Mouse (Mus musculus): ENCODE measurements around the gene Riox2.

GRCm38 (mm10) chr16:59493199-59493598 is 21.6 kb downstream of the Riox2 start:
- no peak for TF ChIP-seq CTCF (IDR thresholded peaks at IDR 0.05; ENCODE audit: low read depth)
- TF ChIP-seq EP300 (optimal IDR thresholded peaks at IDR 0.05), result no peak
